Mouse (Mus musculus) myocyte (in vitro differentiated cells): Measurements from ENCODE around the gene Trpc5os. TPM values are rescaled to one million over a fixed set of nuclear protein-coding genes. Genes with fewer than 3 reads are reported as not detected.

Source experiments
- H3K27me3 ChIP-seq: one replicate; pipeline ENCODE4 v1.6.1; 2011; ENCODE audit not compliant: control insufficient read depth, insufficient read depth, insufficient read length
- H3K36me3 ChIP-seq: one replicate; pipeline ENCODE4 v1.6.1; 2011; ENCODE audit not compliant: control insufficient read depth, insufficient read depth
- H3K4me2 ChIP-seq: one replicate; pipeline ENCODE4 v1.6.1; 2011; ENCODE audit warnings: low read depth, control low read depth
- H3K4me3 ChIP-seq: one replicate; pipeline ENCODE4 v1.5.1; 2011; ENCODE audit warnings: mild to moderate bottlenecking, control low read depth, moderate library complexity
- H3K79me2 ChIP-seq: one replicate; pipeline ENCODE4 v1.6.1; 2011; ENCODE audit not compliant: control insufficient read depth, insufficient read depth
- H3ac ChIP-seq: one replicate; pipeline ENCODE4 v1.6.1; 2011; ENCODE audit not compliant: control insufficient read depth, insufficient read length
- CEBPB ChIP-seq: IDR thresholded peaks from 2 replicates; pipeline ENCODE4 v1.6.1; 2011; ENCODE audit warnings: mild to moderate bottlenecking, moderate library complexity; ENCODE audit not compliant: poor library complexity, insufficient read depth, severe bottlenecking
- E2F4 ChIP-seq: IDR thresholded peaks from one replicate; pipeline ENCODE4 v1.6.1; 2011; ENCODE audit warnings: mild to moderate bottlenecking, control low read depth, moderate library complexity; ENCODE audit not compliant: insufficient read depth
- MAX ChIP-seq: IDR thresholded peaks from one replicate; pipeline ENCODE4 v1.6.1; 2011; ENCODE audit warnings: low read depth, mild to moderate bottlenecking, control low read depth
- MYOD1 ChIP-seq, 3 experiments: IDR thresholded peaks; one replicate each; pipeline ENCODE4 v1.6.1; 2011; ENCODE audit warnings: control low read depth in 2 of 3, low read depth in 2 of 3, mild to moderate bottlenecking in 2 of 3, moderate library complexity in 1 of 3; ENCODE audit not compliant: insufficient read length in 2 of 3, control insufficient read depth in 1 of 3
- MYOG ChIP-seq, 3 experiments: IDR thresholded peaks; one replicate each; pipeline ENCODE4 v1.6.1; 2011; ENCODE audit warnings: control low read depth in 2 of 3, low read depth in 2 of 3, mild to moderate bottlenecking in 2 of 3; ENCODE audit not compliant: insufficient read length in 2 of 3, control insufficient read depth in 1 of 3, insufficient read depth in 1 of 3
- POLR2A ChIP-seq: IDR thresholded peaks from one replicate; pipeline ENCODE4 v1.6.1; 2011; ENCODE audit warnings: low read depth, mild to moderate bottlenecking, control low read depth, moderate library complexity; ENCODE audit not compliant: insufficient read length
- POLR2AphosphoS2 ChIP-seq: IDR thresholded peaks from one replicate; pipeline ENCODE4 v1.6.1; 2011; ENCODE audit warnings: low read depth, control low read depth; ENCODE audit not compliant: insufficient read length
- REST ChIP-seq: IDR thresholded peaks from one replicate; pipeline ENCODE4 v1.6.1; 2011; ENCODE audit warnings: mild to moderate bottlenecking, control low read depth, moderate library complexity; ENCODE audit not compliant: insufficient read depth, insufficient read length
- SRF ChIP-seq: IDR thresholded peaks from one replicate; pipeline ENCODE4 v1.6.1; 2011; ENCODE audit warnings: low read depth; ENCODE audit not compliant: control insufficient read depth, insufficient read length
- TCF12 ChIP-seq: IDR thresholded peaks from one replicate; pipeline ENCODE4 v1.6.1; 2011; ENCODE audit warnings: mild to moderate bottlenecking, control low read depth; ENCODE audit not compliant: poor library complexity, insufficient read depth, severe bottlenecking
- TCF3 ChIP-seq: IDR thresholded peaks from one replicate; pipeline ENCODE4 v1.6.1; 2011; ENCODE audit warnings: low read depth, control low read depth; ENCODE audit not compliant: insufficient read length
- USF1 ChIP-seq: IDR thresholded peaks from one replicate; pipeline ENCODE4 v1.6.1; 2011; ENCODE audit warnings: low read depth, mild to moderate bottlenecking, control low read depth, moderate library complexity
- polyA plus RNA-seq: library from polyadenylated mRNA; unstranded; fragments of >200 nt; fragmentation: generic; extraction: Trizol; gene quantifications from one replicate; pipeline ENCODE4 v1.2.1, GENCODE M21; 2012; ENCODE audit warnings: missing spikeins

Trpc5os gene
- polyA plus RNA-seq: not detected

DNA sequence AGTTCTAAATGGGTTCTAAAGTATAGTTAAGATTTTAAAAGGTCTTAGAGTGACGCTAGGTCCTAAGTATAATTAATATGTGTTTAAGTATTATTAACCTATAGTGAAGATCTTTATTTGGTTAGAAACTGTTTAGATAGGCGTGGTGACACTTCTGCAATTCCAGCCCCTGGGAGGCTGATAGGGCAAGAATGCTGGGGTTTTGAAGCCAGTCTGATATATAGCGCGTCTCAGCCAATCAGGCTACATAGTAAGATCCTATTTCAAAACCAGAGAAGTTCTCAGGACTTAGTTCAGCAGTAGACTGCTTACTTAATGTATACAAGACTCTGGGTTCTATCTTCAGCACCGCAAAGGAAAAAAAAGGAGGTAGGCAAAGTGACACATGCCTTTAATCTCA, at the start of gene Trpc5os:
Gene Trpc5os, plus strand, starts transcription at position 301 of the 400 bp plus-strand sequence.
- no peak within 1 kb of the TSS for H3ac ChIP-seq
- H3K4me3 ChIP-seq: no peak within 1 kb of the TSS
- H3K79me2 ChIP-seq: no peaks in the 10 kb centered on the region
- no peak within 1 kb of the TSS for H3K4me2 ChIP-seq
- H3K27me3 ChIP-seq: no peaks in the 10 kb centered on the region
- no peak for TF ChIP-seq SRF
- TF ChIP-seq REST: no peak
- H3K36me3 ChIP-seq: no peaks in the 10 kb centered on the region

- H3K27me3 ChIP-seq: no peaks in the 10 kb centered on the region
- no peak overlapping the region for H3K4me3 ChIP-seq
- H3K36me3 ChIP-seq: no peaks in the 10 kb centered on the region
- no peak overlapping the region for H3K4me2 ChIP-seq
- no peak for TF ChIP-seq TCF3
- no peak for TF ChIP-seq MYOG (IDR thresholded peaks at IDR 0.05; ENCODE audit: control insufficient read depth in 1 of 3, insufficient read depth in 1 of 3, insufficient read length in 2 of 3, low read depth in 2 of 3)
- TF ChIP-seq SRF: no peak
- TF ChIP-seq POLR2AphosphoS2: no peak
- no peak for TF ChIP-seq MAX
- no peak for TF ChIP-seq POLR2A
- TF ChIP-seq E2F4: no peak
- TF ChIP-seq USF1: no peak
- no peak for TF ChIP-seq CEBPB
- TF ChIP-seq REST: no peak
- no peak for TF ChIP-seq TCF12
- no peak overlapping the region for H3ac ChIP-seq
- H3K79me2 ChIP-seq: no peaks in the 10 kb centered on the region
These were observed 48.3 kb upstream of the Trpc5os start for GRCm38 (mm10) chrX:144408036-144408435.

GRCm38 (mm10) chrX:144420259-144420658, 36.1 kb upstream of the Trpc5os start:
- H3K27me3 ChIP-seq: no peaks in the 10 kb centered on the region
- H3K36me3 ChIP-seq: no peaks in the 10 kb centered on the region
- no peaks in the 10 kb centered on the region for H3K79me2 ChIP-seq
- H3K4me2 ChIP-seq: no peak overlapping the region
- TF ChIP-seq SRF: no peak
- no peak for TF ChIP-seq POLR2A
- no peak for TF ChIP-seq CEBPB
- no peak for TF ChIP-seq POLR2AphosphoS2
- no peak for TF ChIP-seq MYOD1 (IDR thresholded peaks at IDR 0.05; ENCODE audit: control insufficient read depth in 1 of 3, insufficient read length in 2 of 3, low read depth in 2 of 3)
- TF ChIP-seq TCF12: no peak
- no peak for TF ChIP-seq MYOG (IDR thresholded peaks at IDR 0.05; ENCODE audit: control insufficient read depth in 1 of 3, insufficient read depth in 1 of 3, insufficient read length in 2 of 3, low read depth in 2 of 3)
- TF ChIP-seq USF1: no peak
- TF ChIP-seq TCF3: no peak
- no peak for TF ChIP-seq E2F4
- no peak overlapping the region for H3ac ChIP-seq
- H3K4me3 ChIP-seq: no peak overlapping the region

DNA sequence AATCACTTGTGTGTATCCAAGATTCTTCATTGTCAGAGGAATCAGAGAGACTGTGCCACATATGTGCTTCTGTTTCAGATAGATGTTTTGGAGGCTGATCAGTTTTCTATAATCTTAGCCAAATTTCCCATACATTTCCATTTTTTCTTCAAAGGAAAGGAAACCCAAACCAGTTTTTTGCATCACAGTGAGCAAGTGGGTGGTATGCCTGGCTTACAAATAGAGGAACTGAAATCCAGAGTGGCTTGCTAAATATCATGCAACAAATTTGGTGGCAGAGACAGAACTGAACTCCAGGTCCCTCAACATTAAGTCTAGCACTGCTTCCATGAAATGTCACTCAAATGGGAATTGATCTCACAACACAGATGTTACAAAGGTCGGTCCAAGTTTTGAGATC, 35.3 kb upstream of the Trpc5os start:
- H3K4me2 ChIP-seq: no peak overlapping the region
- H3K36me3 ChIP-seq: no peaks in the 10 kb centered on the region
- no peak for TF ChIP-seq MAX
- no peak for TF ChIP-seq SRF
- no peak for TF ChIP-seq E2F4
- TF ChIP-seq POLR2AphosphoS2: no peak
- no peak for TF ChIP-seq REST
- TF ChIP-seq TCF3: no peak
- TF ChIP-seq TCF12: no peak
- no peak for TF ChIP-seq USF1
- TF ChIP-seq CEBPB: no peak
- TF ChIP-seq POLR2A: no peak
- no peak for TF ChIP-seq MYOG (IDR thresholded peaks at IDR 0.05; ENCODE audit: control insufficient read depth in 1 of 3, insufficient read depth in 1 of 3, insufficient read length in 2 of 3, low read depth in 2 of 3)
- no peak for TF ChIP-seq MYOD1 (IDR thresholded peaks at IDR 0.05; ENCODE audit: control insufficient read depth in 1 of 3, insufficient read length in 2 of 3, low read depth in 2 of 3)
- H3K4me3 ChIP-seq: no peak overlapping the region
- no peaks in the 10 kb centered on the region for H3K79me2 ChIP-seq
- no peaks in the 10 kb centered on the region for H3K27me3 ChIP-seq
- H3ac ChIP-seq: no peak overlapping the region

- no peak overlapping the region for H3K4me2 ChIP-seq
- no peak overlapping the region for H3K4me3 ChIP-seq
- H3ac ChIP-seq: no peak overlapping the region
- no peak for TF ChIP-seq TCF3
- TF ChIP-seq USF1: no peak
- no peak for TF ChIP-seq REST
- TF ChIP-seq CEBPB: no peak
- no peak for TF ChIP-seq MYOD1 (IDR thresholded peaks at IDR 0.05; ENCODE audit: control insufficient read depth in 1 of 3, insufficient read length in 2 of 3, low read depth in 2 of 3)
- no peak for TF ChIP-seq TCF12
- TF ChIP-seq MYOG (IDR thresholded peaks at IDR 0.05; ENCODE audit: control insufficient read depth in 1 of 3, insufficient read depth in 1 of 3, insufficient read length in 2 of 3, low read depth in 2 of 3): no peak
- TF ChIP-seq POLR2A: no peak
- H3K79me2 ChIP-seq: no peaks in the 10 kb centered on the region
- no peaks in the 10 kb centered on the region for H3K27me3 ChIP-seq
- H3K36me3 ChIP-seq: no peaks in the 10 kb centered on the region
These were observed 32.5 kb upstream of the Trpc5os start for GRCm38 (mm10) chrX:144423848-144424247.
